Mouse (Mus musculus): ENCODE data around the gene Mrpl51.

GRCm38 (mm10) chr6:125145479-125145951 lies 46.1 kb upstream of the Mrpl51 start:
- TF ChIP-seq POU5F1 (IDR thresholded peaks at IDR 0.05; ENCODE audit: borderline replicate concordance, low read length) (no peak), CTCF (conservative IDR thresholded peaks at IDR 0.05; ENCODE audit: low read length) (no peak)

Data from E14TG2a.4 (cell line).